Mouse (Mus musculus): ENCODE measurements at regions not wholly inside any gene's neighbourhood (a gene's known extent, or its start where the extent isn't known, plus 50 kb on each side); places are given as distances from the start of the nearest gene placed in this dataset.

GRCm38 (mm10) chr13:75204417-75204816 lies 114.8 kb downstream of the Pcsk1 start:
- DNase-seq (ENCODE audit: low spot score), result no peak

- no peak for DNase-seq (ENCODE audit: low spot score)
These were observed 134.3 kb downstream of the Pcsk1 start for GRCm38 (mm10) chr13:75223944-75224343.

GRCm38 (mm10) chr13:75225581-75226297 lies 136.1 kb downstream of the Pcsk1 start:
- no peak for DNase-seq (ENCODE audit: low spot score)

GRCm38 (mm10) chr13:75227616-75228277 lies 138.1 kb downstream of the Pcsk1 start:
- peak; percentile 57 for DNase-seq (ENCODE audit: low spot score)

- no peak for DNase-seq (ENCODE audit: low spot score)
These were observed 146.8 kb downstream of the Pcsk1 start for GRCm38 (mm10) chr13:75236424-75236823.

Data from lung, postnatal 25 days (tissue).